Mouse (Mus musculus) splenic B cell, adult 2 months (primary cell): ENCODE measurements around the gene Hspbap1.
A peak's percentile ranks its signal among the peaks of the same experiment; 100 is the strongest.

ENCODE experiments used
- DNase-seq: peaks from one replicate; pipeline ENCODE4 v3.0.0-alpha.2; 2011; ENCODE audit warnings: low read depth, low spot score
- H3K27me3 ChIP-seq: 2 replicates; pipeline ENCODE4 v1.6.1; 2012; ENCODE audit warnings: mild to moderate bottlenecking, low read length, moderate library complexity, mixed read lengths; ENCODE audit not compliant: control insufficient read depth, poor library complexity, insufficient read depth, severe bottlenecking
- H3K36me3 ChIP-seq: 2 replicates; pipeline ENCODE4 v1.6.1; 2012; ENCODE audit warnings: mild to moderate bottlenecking, low read length, moderate library complexity, mixed read lengths; ENCODE audit not compliant: control insufficient read depth, poor library complexity, insufficient read depth, severe bottlenecking

Gene Hspbap1

GRCm38 (mm10) chr16:35806973-35807662 is 36.9 kb downstream of the Hspbap1 start:
- no peak for DNase-seq
- H3K27me3 ChIP-seq, result no peaks in the 10 kb centered on the region
- peaks cover 2% of the 10 kb centered on the region for H3K36me3 ChIP-seq

- H3K36me3 ChIP-seq, result peaks cover 2% of the 10 kb centered on the region
- DNase-seq, result no peak
Measured at GRCm38 (mm10) chr16:35807663-35807992, 37.5 kb downstream of the Hspbap1 start.

GRCm38 (mm10) chr16:35808838-35809237 is 38.7 kb downstream of the Hspbap1 start:
- Histone ChIP-seq H3K36me3 (peaks cover 2% of the 10 kb centered on the region), H3K27me3 (no peaks in the 10 kb centered on the region)
- DNase-seq, result no peak

More at GRCm38 (mm10) chr16:35807663-35807992, 37.5 kb downstream of the Hspbap1 start:
- no peaks in the 10 kb centered on the region for H3K27me3 ChIP-seq

GRCm38 (mm10) chr16:35813119-35813518 is 42.9 kb downstream of the Hspbap1 start:
- Histone ChIP-seq H3K27me3 (no peaks in the 10 kb centered on the region), H3K36me3 (peaks cover 2% of the 10 kb centered on the region; the same call in 1 of the 2 replicates)
- DNase-seq, result no peak

GRCm38 (mm10) chr16:35817255-35818089 is 47.3 kb downstream of the Hspbap1 start:
- H3K36me3 ChIP-seq, result peaks cover 4% of the 10 kb centered on the region; the same call in 1 of the 2 replicates
- peak; percentile 83 for DNase-seq
- H3K27me3 ChIP-seq, result no peaks in the 10 kb centered on the region

GRCm38 (mm10) chr16:35829999-35830398 is 59.8 kb downstream of the Hspbap1 start:
- Histone ChIP-seq H3K36me3 (peaks cover 8% of the 10 kb centered on the region), H3K27me3 (no peaks in the 10 kb centered on the region)
- no peak for DNase-seq

GRCm38 (mm10) chr16:35832926-35833325 is 62.8 kb downstream of the Hspbap1 start:
- no peak for DNase-seq
- Histone ChIP-seq H3K27me3 (no peaks in the 10 kb centered on the region), H3K36me3 (peaks cover 15% of the 10 kb centered on the region)

GRCm38 (mm10) chr16:35834653-35835052 is 64.5 kb downstream of the Hspbap1 start:
- no peak for DNase-seq
- peaks cover 19% of the 10 kb centered on the region for H3K36me3 ChIP-seq
- H3K27me3 ChIP-seq, result no peaks in the 10 kb centered on the region

GRCm38 (mm10) chr16:35839680-35840079 is 69.5 kb downstream of the Hspbap1 start:
- no peaks in the 10 kb centered on the region for H3K27me3 ChIP-seq
- DNase-seq, result peak; percentile 72
- peaks cover 23% of the 10 kb centered on the region for H3K36me3 ChIP-seq

GRCm38 (mm10) chr16:35847138-35847537 is 77.0 kb downstream of the Hspbap1 start:
- no peak for DNase-seq
- peaks cover 15% of the 10 kb centered on the region for H3K36me3 ChIP-seq
- H3K27me3 ChIP-seq, result no peaks in the 10 kb centered on the region

- no peak for DNase-seq
- H3K36me3 ChIP-seq, result peaks cover 10% of the 10 kb centered on the region
Measured at GRCm38 (mm10) chr16:35855846-35856245, 85.7 kb downstream of the Hspbap1 start.

GRCm38 (mm10) chr16:35856766-35857165 is 86.6 kb downstream of the Hspbap1 start:
- no peaks in the 10 kb centered on the region for H3K27me3 ChIP-seq
- H3K36me3 ChIP-seq, result peaks cover 15% of the 10 kb centered on the region
- no peak for DNase-seq

More at GRCm38 (mm10) chr16:35855846-35856245, 85.7 kb downstream of the Hspbap1 start:
- no peaks in the 10 kb centered on the region for H3K27me3 ChIP-seq

GRCm38 (mm10) chr16:35860236-35860635 is 90.1 kb downstream of the Hspbap1 start:
- DNase-seq, result no peak

GRCm38 (mm10) chr16:35862057-35862456 is 91.9 kb downstream of the Hspbap1 start:
- Histone ChIP-seq H3K27me3 (no peaks in the 10 kb centered on the region), H3K36me3 (peaks cover 26% of the 10 kb centered on the region)
- DNase-seq, result peak; percentile 39

More at GRCm38 (mm10) chr16:35860236-35860635, 90.1 kb downstream of the Hspbap1 start:
- Histone ChIP-seq H3K36me3 (peaks cover 26% of the 10 kb centered on the region), H3K27me3 (no peaks in the 10 kb centered on the region)

- Histone ChIP-seq H3K27me3 (no peaks in the 10 kb centered on the region), H3K36me3 (peaks cover 14% of the 10 kb centered on the region)
- no peak for DNase-seq
Measured at GRCm38 (mm10) chr16:35867726-35868125, 97.6 kb downstream of the Hspbap1 start.
